Mouse (Mus musculus) liver, adult 2 months (tissue): ENCODE measurements around the gene Bclaf1.

Source experiments
- CTCF ChIP-seq: fragments of 200-500 bp; IDR thresholded peaks from 2 replicates; pipeline ENCODE4 v1.5.1; 2011; ENCODE audit warnings: low read depth, low read length, control low read depth
- POLR2A ChIP-seq: fragments of 200-500 bp; IDR thresholded peaks from 2 replicates; pipeline ENCODE4 v1.6.1; 2011; ENCODE audit warnings: low read length, control low read depth; ENCODE audit not compliant: insufficient read depth; ENCODE audit errors: extremely low read depth

DNA sequence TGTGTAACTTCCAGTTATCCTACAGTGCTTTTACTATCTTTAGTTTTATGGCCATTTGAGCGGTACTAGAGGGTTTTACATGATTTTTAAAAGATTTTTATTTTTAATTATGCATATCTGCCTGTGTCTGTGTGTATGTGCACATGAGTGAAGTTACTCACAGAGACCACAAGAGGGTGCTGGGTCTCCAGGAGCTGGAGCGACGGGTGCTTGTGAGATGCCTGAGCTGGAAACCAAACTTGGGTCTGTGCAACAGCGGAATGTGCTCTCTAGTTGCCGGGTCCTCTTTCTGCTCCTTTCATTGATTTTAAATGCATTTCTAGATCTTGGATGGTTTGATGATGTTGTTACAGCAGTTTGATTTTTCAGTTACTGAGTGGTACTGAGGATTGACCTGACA lies 59.8 kb downstream of the Bclaf1 start:
- no peak for TF ChIP-seq CTCF
- TF ChIP-seq POLR2A, result no peak
